Mouse (Mus musculus) 416B (cell line): ENCODE measurements around the gene Gm44511.
"Not testable (repeated sequence)": the region's sequence is repeated elsewhere in the genome, so short reads cannot be mapped to it uniquely, and the experiment has no call there.

ENCODE experiments used
- DNase-seq: peaks from one replicate; pipeline ENCODE4 v3.0.0; 2011; ENCODE audit warnings: low read depth

Gene Gm44511

GRCm38 (mm10) chr6:128799144-128799895 lies 26.8 kb downstream of the Gm44511 start:
- DNase-seq: peak; percentile 91

- peak; percentile 90 for DNase-seq
These were observed 27.4 kb downstream of the Gm44511 start for GRCm38 (mm10) chr6:128798772-128799143.

DNA sequence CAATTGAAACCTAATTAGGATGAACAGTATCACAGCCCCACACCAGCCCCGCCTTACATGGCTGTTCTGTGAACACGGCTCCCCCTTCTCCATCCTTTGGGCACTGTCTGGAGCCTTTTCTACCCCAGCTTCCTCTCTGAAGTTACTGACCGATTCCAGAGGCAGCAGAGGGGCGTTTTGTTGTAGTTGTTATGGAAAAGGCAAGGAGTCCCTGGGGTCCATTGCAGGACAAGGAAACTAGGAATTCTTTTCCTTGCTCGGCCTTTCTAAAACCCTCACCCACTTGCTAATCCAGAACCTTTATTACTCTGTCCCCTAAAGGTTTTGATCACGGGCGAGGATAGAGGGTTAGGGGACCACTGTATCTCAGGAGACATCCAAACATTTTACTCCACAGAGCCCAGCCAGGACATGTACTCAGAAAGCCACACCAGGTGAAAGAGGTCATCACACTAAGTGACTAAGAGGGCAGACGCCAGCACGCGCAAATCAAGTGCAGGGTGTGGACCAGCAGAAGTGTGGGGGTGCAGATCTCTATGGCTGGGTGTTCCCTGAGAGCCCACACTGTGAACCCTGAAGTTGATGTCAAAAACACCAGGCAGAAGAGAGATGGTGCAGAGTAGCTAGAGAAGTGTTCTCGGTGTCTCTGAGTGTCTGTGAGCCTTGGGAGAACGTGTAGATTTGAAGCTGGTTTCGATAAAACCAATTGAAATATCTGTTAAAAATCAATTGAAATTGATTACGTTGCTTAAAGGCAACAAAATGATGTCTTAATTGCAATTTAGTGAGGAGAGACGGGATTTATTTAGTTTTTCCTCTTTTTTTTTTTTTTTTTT lies 28.0 kb downstream of the Gm44511 start:
- DNase-seq: peak; percentile 57

DNA sequence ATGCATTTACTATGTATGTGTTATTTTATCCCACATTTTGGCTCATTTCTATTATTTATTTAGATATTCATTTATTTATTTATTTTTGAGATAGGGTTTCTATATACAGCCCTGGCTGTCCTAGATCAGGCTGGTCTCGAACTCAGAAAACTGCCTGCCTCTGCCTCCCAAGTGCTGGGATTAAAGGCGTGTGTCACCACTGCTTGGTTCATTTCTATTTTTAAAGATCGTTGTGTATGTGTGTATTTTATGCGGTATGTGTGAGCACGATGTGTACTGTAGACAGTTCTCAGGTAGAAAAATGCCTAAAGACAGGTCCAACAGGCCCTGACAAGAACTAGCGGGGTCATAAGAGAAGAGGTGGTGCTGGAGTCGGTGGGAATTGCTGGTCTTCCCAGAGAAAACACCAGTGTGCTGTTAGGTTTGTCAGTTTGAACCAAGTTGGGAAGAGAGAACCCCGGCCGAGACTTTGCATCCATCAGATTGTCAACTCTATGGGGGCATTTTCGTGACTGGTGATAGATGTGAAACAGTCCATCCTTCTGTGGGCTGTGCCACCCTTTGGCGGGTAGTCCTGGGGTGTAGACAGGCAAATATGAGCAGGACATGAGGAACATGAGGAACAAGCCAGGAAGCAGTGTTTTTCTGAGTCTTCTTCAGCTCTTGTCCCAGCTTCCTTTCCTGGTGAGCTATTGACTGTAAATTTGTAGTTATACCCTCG lies 28.8 kb downstream of the Gm44511 start:
- DNase-seq: no peak

DNA sequence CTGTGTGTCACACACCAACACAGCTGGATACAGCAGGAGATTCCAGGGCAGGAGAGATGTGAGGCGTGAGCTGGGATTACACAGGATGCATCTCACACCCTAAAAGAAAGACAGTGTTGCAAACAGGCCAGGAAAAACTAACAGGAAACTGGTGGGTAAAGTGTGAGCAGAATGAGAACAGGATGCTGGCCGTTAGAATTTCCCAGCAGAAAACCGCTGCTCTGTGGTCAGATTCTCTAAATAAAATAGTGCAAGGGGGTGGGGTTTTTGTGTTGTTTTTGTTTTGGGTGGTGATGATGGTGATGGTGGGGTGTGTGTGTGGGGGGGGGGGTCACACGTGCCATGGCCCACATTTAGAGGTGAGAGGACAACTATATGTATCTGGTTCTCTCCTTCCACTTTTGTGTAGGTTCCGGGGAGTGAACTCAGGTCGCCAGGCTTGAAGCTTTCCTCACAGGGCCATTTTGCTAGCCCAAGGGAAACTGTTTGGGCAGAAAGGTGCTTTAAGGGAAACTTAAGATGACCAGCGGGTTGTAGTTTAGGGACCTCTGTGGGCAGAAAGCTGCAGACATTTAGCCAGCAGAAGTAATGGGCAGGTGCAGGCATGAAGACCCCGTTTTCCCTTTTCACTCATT lies 29.7 kb downstream of the Gm44511 start:
- DNase-seq: peak; percentile 85

- DNase-seq: no peak
These were observed 32.4 kb downstream of the Gm44511 start for GRCm38 (mm10) chr6:128793734-128794133.

GRCm38 (mm10) chr6:128790491-128790994 lies 35.6 kb downstream of the Gm44511 start:
- DNase-seq: not testable (repeated sequence)

DNA sequence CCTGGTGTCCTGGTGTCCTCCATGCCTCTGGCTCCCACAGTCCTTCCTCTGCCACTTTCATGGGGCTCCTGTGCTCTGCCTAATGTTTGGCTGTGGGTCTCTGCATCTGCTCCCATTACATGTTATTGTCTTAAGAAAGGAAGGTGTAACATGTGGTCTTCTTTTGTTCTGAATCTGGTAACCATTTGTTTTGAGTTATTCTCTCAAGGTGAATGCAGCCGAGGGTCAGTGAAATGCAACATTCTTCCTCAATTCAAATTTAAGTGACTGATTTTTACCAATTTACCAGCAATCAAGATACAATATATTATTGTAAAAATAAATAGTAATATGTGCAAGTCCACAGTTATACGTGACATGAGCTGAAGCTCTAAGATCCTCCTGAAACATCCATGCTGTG lies 37.0 kb downstream of the Gm44511 start, which contains the start of gene Klrb1c:
Gene Klrb1c (minus strand): TSS at position 101 of the 400 bp plus-strand sequence.
- no peak for DNase-seq

- no peak for DNase-seq
These were observed 37.6 kb downstream of the Gm44511 start for GRCm38 (mm10) chr6:128788517-128788916.

GRCm38 (mm10) chr6:128786396-128786795 lies 39.7 kb downstream of the Gm44511 start:
- not testable (repeated sequence) for DNase-seq

DNA sequence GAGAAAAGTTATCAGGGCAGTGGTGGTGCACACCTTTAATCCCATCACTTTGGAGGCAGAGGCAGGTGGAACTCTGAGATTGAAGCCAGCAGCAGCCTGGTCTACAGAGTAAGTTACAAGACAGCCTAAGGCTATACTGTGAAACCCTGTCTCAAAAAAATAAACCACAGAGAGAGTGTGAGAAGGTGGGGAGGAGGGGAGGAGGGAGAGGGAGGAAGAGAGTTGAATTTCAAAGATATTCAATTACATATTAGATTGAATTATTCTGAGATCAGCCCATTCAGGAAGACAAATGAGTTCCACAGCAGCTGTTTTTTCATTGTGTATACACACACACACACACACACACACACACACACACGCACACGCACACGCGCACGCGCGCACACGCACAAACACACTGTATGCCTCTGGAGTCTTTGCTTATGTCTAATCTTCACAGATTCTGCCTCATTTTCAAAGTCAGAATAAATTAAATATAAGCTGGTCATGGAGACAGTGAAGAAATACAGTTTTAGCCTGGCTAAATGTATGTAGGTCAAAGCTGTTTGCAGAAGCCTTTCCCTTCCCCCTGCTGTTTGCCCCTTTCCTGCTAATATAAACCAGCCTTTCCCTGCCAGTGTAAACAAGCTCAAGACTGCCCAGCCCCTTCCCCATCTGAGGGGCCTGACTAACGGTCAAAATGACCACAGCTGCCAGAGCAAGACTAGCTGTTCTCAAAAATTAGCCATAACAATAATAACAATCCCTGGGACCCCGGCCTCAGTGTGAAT lies 56.4 kb downstream of the Gm44511 start:
- DNase-seq: peak; percentile 34

DNA sequence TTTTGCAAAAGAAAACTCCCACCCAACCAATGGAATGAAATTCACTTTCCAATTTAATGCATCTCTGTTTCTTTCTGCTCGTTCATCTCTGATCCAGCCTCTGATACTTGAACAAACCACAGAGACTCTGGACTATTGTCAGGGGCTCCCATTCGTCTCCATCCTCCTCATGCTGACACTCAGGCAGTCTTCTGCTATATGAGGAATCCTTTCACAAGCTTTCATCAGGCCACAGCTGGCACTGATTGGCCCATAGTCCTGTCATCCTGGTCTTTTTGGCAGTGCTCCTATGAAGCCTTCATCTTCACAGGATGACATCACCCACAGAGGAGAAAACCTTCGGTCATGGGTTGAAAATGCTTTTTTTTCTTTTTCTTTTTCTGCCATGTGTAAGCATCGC lies 58.1 kb downstream of the Gm44511 start:
- DNase-seq: peak; percentile 14

- peak; percentile 90 for DNase-seq
These were observed 59.4 kb downstream of the Gm44511 start for GRCm38 (mm10) chr6:128766486-128767254.

DNA sequence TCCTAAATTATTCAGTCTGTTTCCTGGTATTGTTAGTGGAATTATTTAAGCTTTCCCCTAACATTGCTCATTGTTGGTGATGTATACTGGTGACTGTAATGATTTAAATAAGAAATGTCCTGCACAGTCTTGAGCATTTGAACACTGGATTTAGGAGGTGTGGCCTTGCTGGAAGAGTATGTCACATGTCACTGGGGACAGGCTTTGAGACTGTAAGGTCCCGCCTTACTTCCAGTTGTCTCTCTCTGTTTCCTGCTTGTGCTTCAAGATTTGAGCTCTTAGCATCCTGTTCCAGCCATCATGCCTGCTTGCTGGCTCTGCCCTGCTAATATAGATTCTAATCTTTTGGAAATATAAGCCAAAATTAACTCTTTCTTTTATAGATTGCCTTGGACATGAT lies 60.9 kb downstream of the Gm44511 start:
- DNase-seq: peak; percentile 83

DNA sequence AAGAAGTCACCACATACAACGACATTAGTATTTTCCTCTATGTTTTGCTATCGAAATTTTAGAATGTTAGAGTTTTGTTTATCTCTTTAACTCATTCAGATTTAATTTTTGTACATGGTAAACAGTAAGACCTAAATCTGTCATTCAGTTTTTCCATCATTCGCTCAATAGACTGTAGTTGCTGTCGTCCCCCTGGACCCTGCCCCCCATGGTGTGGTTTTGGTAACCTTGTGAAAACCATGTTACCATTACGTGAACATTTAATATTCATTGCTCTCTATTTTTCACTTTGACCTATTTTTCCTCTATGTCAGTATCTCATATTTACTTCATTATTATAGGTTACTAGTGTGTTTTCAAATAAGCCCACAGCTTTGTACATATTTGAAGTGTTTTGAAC lies 61.5 kb downstream of the Gm44511 start:
- DNase-seq: no peak

GRCm38 (mm10) chr6:128763736-128764523 lies 62.2 kb downstream of the Gm44511 start:
- DNase-seq: peak; percentile 99

- DNase-seq: not testable (repeated sequence)
These were observed 63.0 kb downstream of the Gm44511 start for GRCm38 (mm10) chr6:128762892-128763670.

DNA sequence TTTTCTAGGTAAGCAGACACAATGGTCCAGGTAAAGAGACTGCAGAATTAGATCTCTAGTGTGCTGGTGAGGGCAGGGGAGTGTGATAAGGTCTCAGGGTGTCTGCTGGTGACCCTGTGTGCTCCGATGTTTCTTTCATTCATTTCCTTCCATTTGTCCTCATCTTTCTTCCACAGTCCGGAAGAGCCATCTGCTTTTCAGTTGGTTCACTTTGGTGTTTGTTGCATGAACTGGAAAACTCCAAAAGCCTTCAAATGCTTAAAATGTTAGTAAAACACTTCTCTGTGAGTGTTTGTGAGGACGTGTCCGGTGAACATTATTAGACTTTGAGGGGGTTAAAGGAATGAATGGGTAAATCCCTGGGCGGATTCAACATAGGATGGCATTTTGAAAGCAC lies 65.0 kb downstream of the Gm44511 start:
- no peak for DNase-seq
